Mouse (Mus musculus): ENCODE data around the gene Acat3.
"Not testable (repeated sequence)": the region's sequence is repeated elsewhere in the genome, so short reads cannot be mapped to it uniquely, and the experiment has no call there.

Acat3 gene

GRCm38 (mm10) chr17:12940151-12940805 is at the start of gene Acat3:
Acat3 (minus strand) TSS chr17:12940600.
- no peak for DNase-seq (ENCODE audit: low spot score in 2 of 2)

DNA sequence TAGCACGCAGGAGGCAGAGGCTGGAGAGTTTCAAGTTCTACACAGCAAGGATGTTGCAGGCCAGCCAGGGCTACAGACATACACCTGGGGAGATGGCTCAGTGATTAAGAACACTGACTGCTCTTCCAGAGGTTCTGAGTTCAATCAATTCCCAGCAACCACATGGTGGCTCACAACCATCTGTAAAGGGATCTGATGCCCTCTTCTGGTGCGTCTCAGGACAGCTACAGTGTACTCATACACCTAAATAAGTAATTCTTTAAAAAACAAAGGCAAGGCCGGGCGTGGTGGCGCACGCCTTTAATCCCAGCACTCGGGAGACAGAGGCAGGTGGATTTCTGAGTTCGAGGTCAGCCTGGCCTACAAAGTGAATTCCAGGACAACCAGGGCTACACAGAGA is 47.7 kb upstream of the Acat3 start:
- not testable (repeated sequence) for DNase-seq (ENCODE audit: low spot score in 2 of 2)

DNA sequence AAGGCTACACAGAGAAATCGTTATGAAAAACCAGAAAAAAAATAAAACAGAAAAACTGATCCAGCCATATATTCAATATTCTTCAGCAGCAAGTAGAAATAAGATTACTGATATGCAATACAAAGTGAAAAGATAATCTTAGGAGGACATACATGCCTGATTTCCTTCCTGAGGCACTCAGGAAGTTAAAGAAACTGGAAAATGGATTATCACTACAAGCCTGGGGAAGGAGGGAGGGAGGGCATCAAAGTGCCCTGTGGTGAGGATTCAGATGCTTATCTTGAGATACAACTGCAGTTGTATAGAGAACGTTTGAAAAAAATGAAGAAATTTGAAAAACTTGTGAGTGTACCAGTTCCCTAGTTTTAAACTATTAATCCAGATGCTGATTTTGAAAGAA is 43.6 kb upstream of the Acat3 start:
- no peak for DNase-seq (ENCODE audit: low spot score in 2 of 2)

- no peak for DNase-seq (ENCODE audit: low spot score in 2 of 2)
Observed at GRCm38 (mm10) chr17:12978546-12978945, 38.1 kb upstream of the Acat3 start.

- no peak for DNase-seq (ENCODE audit: low spot score in 2 of 2)
Observed at GRCm38 (mm10) chr17:12973851-12974250, 33.5 kb upstream of the Acat3 start.

- no peak for DNase-seq (ENCODE audit: low spot score in 2 of 2)
Observed at GRCm38 (mm10) chr17:12967173-12967572, 26.8 kb upstream of the Acat3 start.

GRCm38 (mm10) chr17:12963476-12963875 is 23.1 kb upstream of the Acat3 start:
- DNase-seq (ENCODE audit: low spot score in 2 of 2): no peak

DNA sequence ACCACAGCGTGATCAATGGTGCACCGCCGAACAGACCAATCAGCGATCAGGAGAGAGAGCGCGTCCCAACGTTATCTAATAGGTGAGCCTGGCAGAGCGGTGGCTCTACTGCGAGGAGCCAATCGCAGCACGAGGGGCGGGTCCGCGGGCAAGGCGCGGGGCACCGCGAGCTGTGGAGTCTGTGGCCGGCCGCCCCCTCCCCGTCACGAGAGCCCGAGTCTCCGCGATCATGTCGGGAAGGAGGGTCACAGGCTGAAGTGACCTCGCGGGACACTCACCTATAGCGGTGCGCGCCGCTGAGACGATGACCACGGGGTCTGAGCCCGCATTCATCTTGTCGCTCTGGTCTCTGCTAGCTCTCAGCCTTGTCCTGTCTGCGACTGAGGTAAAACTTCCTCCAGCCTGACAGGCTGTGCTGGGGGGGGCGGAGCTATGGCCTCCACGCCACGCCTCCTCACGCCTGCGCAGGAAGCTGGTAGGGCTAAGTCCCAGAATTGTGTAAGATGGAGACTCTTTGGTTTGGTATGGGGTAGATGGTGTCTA is 20.0 kb upstream of the Acat3 start, which contains the start of gene Acat2:
Gene Acat2, minus strand, starts transcription at position 417 of the 543 bp plus-strand sequence.
- DNase-seq (ENCODE audit: low spot score in 2 of 2): peak; percentile 95 to 96

DNA sequence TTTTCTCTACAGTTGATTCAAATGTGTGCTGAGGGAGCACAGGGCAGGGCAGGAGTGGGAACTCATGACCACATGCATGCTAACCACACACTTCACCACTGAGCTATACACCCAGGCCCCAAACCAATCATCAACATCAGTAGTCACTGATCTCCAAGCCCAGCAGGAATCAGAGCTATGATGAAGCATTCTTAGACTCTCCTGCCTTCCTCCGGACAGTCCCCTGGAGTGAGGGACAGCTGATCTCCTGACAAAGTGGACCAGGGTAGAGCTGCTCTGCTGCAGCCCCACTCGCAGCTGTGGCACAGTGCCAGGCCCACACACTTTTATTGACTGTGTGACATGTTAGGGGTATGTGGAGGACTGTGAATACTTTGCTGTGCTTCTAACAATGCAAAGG is 19.0 kb upstream of the Acat3 start:
- peak in 1 of 2 experiments; percentile 51 for DNase-seq (ENCODE audit: low spot score in 2 of 2)

- DNase-seq (ENCODE audit: low spot score in 2 of 2): peak in 1 of 2 experiments; percentile 43
Observed at GRCm38 (mm10) chr17:12956664-12957063, 16.3 kb upstream of the Acat3 start.

DNA sequence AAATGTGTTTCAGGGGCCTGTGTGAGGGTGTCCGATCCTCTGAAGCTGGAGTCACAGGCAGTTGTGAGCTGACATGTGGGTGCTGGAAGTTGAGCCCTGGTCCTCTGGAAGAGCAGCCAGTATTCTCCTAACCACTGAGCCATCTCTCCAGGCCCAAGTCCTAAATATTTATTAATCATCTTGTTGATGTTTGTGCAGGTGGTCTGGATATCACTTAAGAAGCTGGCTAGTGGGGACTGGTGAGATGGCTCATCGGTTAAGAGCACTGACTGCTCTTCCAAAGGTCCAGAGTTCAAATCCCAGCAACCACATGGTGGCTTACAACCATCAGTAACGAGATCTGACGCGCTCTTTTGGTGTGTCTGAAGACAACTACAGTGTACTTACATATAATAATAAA is 9.3 kb upstream of the Acat3 start:
- peak in 1 of 2 experiments; percentile 14 for DNase-seq (ENCODE audit: low spot score in 2 of 2)

DNA sequence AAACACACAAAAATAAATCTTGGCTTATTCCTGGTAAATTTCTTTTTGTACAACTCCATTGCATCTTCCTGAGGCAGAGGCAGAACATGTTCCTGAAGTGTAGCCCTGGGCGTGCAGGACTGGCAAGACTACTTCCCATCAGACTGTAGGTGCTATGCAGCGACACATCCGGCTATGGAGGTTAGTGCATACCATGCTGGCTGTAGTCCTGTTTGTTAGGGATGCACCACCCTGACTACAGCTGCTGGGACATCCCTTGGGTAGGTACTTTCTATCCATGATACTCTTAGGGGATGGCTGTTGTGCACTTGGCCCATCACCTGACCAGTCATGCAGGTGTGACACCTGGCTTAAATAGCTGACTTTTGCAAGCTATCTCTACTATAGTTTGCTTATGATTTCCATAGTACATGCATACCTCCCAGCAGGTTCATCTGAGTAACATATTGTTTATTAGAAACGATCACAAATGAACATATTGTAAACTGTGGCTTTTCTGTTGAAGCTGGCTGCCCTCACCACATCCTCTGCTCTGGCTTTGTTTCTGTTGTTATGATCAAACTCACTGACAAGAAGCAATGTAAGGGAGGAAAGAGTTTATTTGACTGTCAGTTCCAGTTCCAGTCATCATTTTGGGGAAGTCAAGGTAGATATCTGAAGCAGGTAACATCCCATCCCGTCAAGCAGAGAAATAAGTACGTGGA is 2.2 kb upstream of the Acat3 start:
- DNase-seq (ENCODE audit: low spot score in 2 of 2): no peak

DNA sequence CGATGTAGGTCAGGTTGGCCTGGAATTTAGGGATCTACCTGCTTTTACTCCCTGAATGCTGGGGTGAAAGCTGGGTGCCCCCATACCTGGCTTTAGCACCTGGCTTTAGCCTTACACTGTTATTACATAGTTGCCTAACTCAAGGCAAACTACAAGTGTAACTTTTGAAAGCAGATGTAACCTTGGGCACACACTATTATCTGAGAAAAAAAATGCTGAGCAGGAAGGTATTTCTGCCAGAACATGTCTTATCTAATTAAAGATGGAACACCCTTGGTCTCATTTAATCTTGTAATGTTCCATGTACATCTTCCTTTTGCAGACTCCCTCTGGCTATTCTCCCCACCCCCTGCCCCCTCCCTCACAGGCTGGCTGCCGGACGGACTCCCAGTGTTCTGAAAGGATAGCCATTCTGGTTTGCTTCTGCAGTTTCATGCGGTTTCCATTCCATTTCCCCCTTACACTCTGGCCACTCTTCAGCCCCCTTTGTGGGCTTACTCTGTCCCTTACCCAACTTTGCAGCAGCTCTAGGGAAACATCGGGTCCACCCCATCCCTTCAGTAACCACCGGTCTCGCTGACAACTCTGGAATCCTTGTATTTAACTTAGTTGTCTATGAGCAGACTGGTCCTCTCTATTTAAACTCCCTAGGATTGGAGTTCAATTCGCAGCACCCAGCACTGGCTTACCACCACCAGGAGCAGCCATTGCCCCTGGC is 1.3 kb upstream of the Acat3 start:
- DNase-seq (ENCODE audit: low spot score in 2 of 2): no peak

DNA sequence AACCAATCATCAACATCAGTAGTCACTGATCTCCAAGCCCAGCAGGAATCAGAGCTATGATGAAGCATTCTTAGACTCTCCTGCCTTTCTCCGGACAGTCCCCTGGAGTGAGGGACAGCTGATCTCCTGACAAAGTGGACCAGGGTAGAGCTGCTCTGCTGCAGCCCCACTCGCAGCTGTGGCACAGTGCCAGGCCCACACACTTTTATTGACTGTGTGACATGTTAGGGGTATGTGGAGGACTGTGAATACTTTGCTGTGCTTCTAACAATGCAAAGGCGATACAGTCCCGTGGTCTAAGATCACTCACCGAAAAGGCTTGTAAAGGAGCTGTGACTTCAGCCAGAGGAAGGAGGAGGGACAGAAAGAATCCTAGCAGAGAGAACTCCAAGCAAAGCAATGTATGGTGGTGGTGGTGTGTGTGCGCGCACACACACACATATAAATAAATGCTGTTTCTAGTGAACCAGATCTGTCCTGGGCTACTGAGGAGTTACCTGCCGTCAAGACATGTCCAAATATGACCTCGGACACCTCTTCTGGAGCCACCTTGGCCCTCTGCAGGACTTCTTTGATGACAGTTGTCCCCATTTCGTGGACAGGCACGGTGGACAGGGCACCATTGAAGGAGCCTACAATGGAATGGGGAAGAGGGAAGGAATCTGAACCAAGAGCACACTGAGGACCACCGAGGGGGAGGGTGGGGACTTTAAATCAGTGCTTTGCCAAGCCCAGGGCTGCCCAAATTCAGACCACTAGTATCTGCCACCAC is 837 bp downstream of the Acat3 start:
- not testable (repeated sequence) for DNase-seq (ENCODE audit: low spot score in 2 of 2)

GRCm38 (mm10) chr17:12938077-12938476 is 2.3 kb downstream of the Acat3 start:
- no peak for DNase-seq (ENCODE audit: low spot score in 2 of 2)

- no peak for DNase-seq (ENCODE audit: low spot score in 2 of 2)
Observed at GRCm38 (mm10) chr17:12937412-12937970, 2.9 kb downstream of the Acat3 start.

- no peak for DNase-seq (ENCODE audit: low spot score in 2 of 2)
Observed at GRCm38 (mm10) chr17:12935719-12936118, 4.7 kb downstream of the Acat3 start.

DNA sequence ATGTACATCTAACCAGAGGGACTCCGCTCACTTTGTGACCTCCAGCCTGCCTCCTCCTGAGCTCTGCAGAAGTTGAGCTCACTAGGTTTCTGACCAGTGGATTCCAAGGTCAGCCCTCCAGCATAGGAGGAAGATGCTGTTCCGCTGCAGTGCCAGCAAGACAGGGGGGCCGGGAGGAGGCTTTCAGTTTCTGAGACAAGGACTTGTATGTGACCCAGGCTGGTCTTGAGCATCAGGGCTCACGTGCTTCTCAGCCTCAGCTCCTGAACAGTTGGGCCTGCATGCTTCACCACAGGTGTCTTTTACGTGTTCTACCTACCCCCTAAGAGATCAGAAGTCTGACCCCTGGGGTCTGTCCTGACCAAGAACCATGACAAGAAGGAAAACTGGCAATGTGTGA is 8.8 kb downstream of the Acat3 start:
- DNase-seq (ENCODE audit: low spot score in 2 of 2): not testable (repeated sequence)

- DNase-seq (ENCODE audit: low spot score in 2 of 2): no peak
Observed at GRCm38 (mm10) chr17:12925703-12926180, 14.7 kb downstream of the Acat3 start.

GRCm38 (mm10) chr17:12925001-12925400 is 15.4 kb downstream of the Acat3 start:
- no peak for DNase-seq (ENCODE audit: low spot score in 2 of 2)

- DNase-seq (ENCODE audit: low spot score in 2 of 2): no peak
Observed at GRCm38 (mm10) chr17:12921073-12921472, 19.3 kb downstream of the Acat3 start.
